Mouse (Mus musculus): Measurements from ENCODE around the gene Skor1. TPM values are rescaled to one million over a fixed set of nuclear protein-coding genes. Genes with fewer than 3 reads are reported as not detected.

Skor1 gene
- polyA plus RNA-seq, 1 experiment: 0.04 TPM

DNA sequence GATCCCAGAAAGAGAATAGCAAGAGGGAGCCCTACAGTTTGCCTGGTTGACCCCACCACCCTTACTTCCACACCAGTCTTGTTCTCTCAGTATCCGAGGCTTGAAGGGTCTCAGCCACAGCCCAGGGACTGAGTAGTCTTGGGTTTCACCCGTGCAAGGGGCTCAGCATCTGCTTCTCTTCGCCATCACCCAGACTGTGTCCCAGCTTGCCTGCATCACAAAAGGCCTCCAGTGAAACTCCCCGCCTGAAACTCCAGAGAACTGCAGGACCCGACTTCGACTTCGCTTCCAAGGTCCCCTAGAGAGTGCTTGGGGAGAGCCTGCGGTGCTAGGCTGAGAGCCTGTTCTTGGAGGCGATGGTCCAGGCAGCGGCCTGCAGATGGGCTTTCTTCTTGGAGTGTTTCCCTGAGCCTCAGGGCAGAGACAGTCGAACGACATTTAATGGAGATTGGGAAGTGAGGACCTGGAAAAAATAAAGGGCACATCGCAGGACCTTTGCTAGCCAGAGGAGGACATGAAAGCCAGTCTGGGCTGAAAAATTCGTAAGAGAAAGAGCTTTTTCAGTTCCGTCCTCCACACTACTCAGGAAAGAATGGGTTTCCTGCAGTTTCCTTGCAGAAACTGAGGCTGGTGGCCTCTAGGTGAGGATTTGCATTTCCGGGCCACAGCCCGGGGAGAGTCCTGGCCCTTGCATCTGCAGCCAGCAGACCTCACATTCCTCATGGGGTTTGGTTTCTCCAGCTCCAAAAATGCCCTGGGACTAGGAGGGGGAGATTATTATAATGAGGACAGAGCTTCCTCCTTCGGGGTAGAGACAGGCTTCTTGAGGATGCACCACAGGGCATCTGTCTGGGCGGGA is 11.8 kb downstream of the Skor1 start:
- Histone ChIP-seq H3K27me3 (ENCODE audit: control insufficient read depth, insufficient read depth, low read length) (peaks cover 37% of the 10 kb centered on the region), H3K4me1 (replicated peaks; ENCODE audit: control insufficient read depth, insufficient read depth, low read length) (peaks cover 18% of the 10 kb centered on the region)
- no peak for TF ChIP-seq CTCF (IDR thresholded peaks at IDR 0.05; ENCODE audit: borderline replicate concordance, control insufficient read depth, extremely low read depth, insufficient read depth, low read length, poor library complexity)
- no peak for TF ChIP-seq POLR2A (IDR thresholded peaks at IDR 0.05; ENCODE audit: control insufficient read depth, extremely low read depth, insufficient read depth, low read length, poor library complexity)

DNA sequence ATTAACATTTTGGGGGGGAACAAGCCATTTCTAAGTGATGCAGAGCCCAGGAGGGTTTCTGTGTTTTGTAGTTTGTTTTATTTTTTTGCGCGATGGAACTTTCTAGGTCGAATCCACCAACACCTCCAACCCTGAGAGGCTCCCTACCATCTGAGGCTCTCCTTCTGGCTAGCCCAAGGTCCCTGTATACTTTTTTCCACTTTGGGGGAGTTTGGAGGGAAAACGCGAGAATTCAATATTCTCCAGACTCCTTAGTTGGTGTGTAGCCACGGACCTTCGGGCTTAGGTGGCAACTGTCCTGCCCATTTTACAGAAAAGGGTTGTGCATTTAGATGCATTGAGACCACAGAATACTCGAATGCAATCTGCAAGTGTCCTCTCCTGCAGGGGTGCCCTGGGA is 12.5 kb downstream of the Skor1 start:
- TF ChIP-seq CTCF (IDR thresholded peaks at IDR 0.05; ENCODE audit: borderline replicate concordance, control insufficient read depth, extremely low read depth, insufficient read depth, low read length, poor library complexity) (no peak), POLR2A (IDR thresholded peaks at IDR 0.05; ENCODE audit: control insufficient read depth, extremely low read depth, insufficient read depth, low read length, poor library complexity) (no peak)
- Histone ChIP-seq H3K27ac (ENCODE audit: control insufficient read depth, insufficient read depth, low read length) (no peak overlapping the region), H3K36me3 (ENCODE audit: control insufficient read depth, insufficient read depth, low read length) (no peaks in the 10 kb centered on the region), H3K27me3 (ENCODE audit: control insufficient read depth, insufficient read depth, low read length) (peaks cover 32% of the 10 kb centered on the region), H3K4me3 (ENCODE audit: control insufficient read depth, insufficient read depth, low read length) (no peak overlapping the region), H3K4me1 (replicated peaks; ENCODE audit: control insufficient read depth, insufficient read depth, low read length) (peaks cover 20% of the 10 kb centered on the region)
- no peak for DNase-seq
- WGBS: 9% methylated on average over 8 of the region's 8 CpGs

More for the DNA sequence above, 11.8 kb downstream of the Skor1 start:
- no peak overlapping the region for H3K27ac ChIP-seq (ENCODE audit: control insufficient read depth, insufficient read depth, low read length)
- DNase-seq: no peak
- no peak overlapping the region for H3K4me3 ChIP-seq (ENCODE audit: control insufficient read depth, insufficient read depth, low read length)
- no peaks in the 10 kb centered on the region for H3K36me3 ChIP-seq (ENCODE audit: control insufficient read depth, insufficient read depth, low read length)
- 11% methylated on average over 19 of the region's 19 CpGs for WGBS

DNA sequence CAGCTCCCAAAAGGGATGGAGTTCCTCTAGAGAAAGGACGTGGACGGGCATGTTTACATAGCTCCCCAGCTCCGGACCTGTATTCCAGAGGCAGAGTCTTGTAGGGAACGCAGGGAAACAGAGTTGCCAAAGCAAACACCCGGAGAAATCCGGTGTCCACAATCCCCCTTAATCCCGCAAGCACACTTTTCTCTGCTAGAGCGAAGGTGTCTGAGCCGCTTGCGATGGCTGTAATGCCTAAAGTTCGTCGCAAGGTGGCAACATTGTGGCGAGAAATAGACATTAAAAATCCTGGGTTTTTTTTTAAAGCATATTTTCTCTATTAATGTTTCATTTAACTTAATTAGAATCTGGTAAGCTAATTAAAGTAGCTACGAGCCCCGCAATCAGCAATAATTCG is 13.0 kb downstream of the Skor1 start:
- Histone ChIP-seq H3K27ac (ENCODE audit: control insufficient read depth, insufficient read depth, low read length) (no peak overlapping the region), H3K4me3 (ENCODE audit: control insufficient read depth, insufficient read depth, low read length) (peak overlapping the region; percentile 22), H3K36me3 (ENCODE audit: control insufficient read depth, insufficient read depth, low read length) (no peaks in the 10 kb centered on the region), H3K4me1 (replicated peaks; ENCODE audit: control insufficient read depth, insufficient read depth, low read length) (peaks cover 20% of the 10 kb centered on the region), H3K27me3 (ENCODE audit: control insufficient read depth, insufficient read depth, low read length) (peaks cover 28% of the 10 kb centered on the region)
- DNase-seq: peak; percentile 56
- under 1% methylated on average over 16 of the region's 16 CpGs for WGBS
- TF ChIP-seq CTCF (IDR thresholded peaks at IDR 0.05; ENCODE audit: borderline replicate concordance, control insufficient read depth, extremely low read depth, insufficient read depth, low read length, poor library complexity): peak; percentile 63; the same call in 1 of the 2 replicates
- TF ChIP-seq POLR2A (IDR thresholded peaks at IDR 0.05; ENCODE audit: control insufficient read depth, extremely low read depth, insufficient read depth, low read length, poor library complexity): no peak

DNA sequence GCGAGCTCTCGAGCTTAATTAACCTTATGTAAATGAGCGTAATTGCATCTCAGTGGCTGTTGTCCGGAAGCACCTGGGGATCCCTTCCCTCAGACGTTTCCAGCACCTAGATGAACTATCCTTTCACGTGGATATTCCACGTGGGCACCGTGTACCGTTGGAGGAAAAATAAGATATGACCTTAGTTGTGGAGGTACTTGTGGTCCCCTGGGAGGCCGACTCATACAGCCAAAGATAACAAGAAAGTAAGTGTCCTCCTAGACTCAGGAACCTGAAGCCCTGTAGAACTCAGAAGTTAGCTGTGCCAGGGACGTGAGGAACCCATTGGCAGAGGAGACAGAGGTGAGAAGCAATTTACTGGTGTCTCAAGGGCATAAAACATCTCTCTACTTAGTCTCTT is 13.4 kb downstream of the Skor1 start:
- Histone ChIP-seq H3K4me1 (replicated peaks; ENCODE audit: control insufficient read depth, insufficient read depth, low read length) (peaks cover 20% of the 10 kb centered on the region), H3K27me3 (ENCODE audit: control insufficient read depth, insufficient read depth, low read length) (peaks cover 26% of the 10 kb centered on the region)
- no peak for DNase-seq

DNA sequence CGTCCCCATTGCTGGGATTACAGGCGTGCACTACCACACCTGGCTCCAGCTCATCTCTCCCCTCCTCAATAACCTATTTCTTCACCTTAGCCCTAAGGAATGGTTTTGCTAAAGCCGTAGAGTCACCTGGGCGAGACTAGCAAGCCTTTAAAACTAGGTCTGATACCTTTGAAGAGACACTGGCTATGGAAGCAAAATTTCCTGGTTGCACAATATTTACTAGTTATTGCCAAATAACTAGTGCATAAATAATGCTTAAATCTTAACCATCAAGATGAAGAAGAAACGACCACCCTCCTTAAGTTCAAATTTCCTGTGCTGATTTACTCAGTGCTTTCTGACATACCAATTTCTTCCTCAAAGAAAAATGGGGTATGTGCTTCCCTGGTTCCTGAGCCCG is 15.1 kb downstream of the Skor1 start:
- Histone ChIP-seq H3K27ac (ENCODE audit: control insufficient read depth, insufficient read depth, low read length) (no peak overlapping the region), H3K4me3 (ENCODE audit: control insufficient read depth, insufficient read depth, low read length) (peak overlapping the region; percentile 13; the same call in 1 of the 2 replicates), H3K27me3 (ENCODE audit: control insufficient read depth, insufficient read depth, low read length) (peaks cover 11% of the 10 kb centered on the region; the same call in 1 of the 2 replicates), H3K36me3 (ENCODE audit: control insufficient read depth, insufficient read depth, low read length) (no peaks in the 10 kb centered on the region), H3K4me1 (replicated peaks; ENCODE audit: control insufficient read depth, insufficient read depth, low read length) (peaks cover 24% of the 10 kb centered on the region)
- 13% methylated on average over 6 of the region's 6 CpGs for WGBS
- DNase-seq: no peak
- TF ChIP-seq CTCF (IDR thresholded peaks at IDR 0.05; ENCODE audit: borderline replicate concordance, control insufficient read depth, extremely low read depth, insufficient read depth, low read length, poor library complexity) (no peak), POLR2A (IDR thresholded peaks at IDR 0.05; ENCODE audit: control insufficient read depth, extremely low read depth, insufficient read depth, low read length, poor library complexity) (no peak)

More for the DNA sequence above, 13.4 kb downstream of the Skor1 start:
- Histone ChIP-seq H3K36me3 (ENCODE audit: control insufficient read depth, insufficient read depth, low read length) (no peaks in the 10 kb centered on the region), H3K4me3 (ENCODE audit: control insufficient read depth, insufficient read depth, low read length) (peak overlapping the region; percentile 22), H3K27ac (ENCODE audit: control insufficient read depth, insufficient read depth, low read length) (no peak overlapping the region)
- WGBS: 4% methylated on average over 11 of the region's 11 CpGs
- TF ChIP-seq POLR2A (IDR thresholded peaks at IDR 0.05; ENCODE audit: control insufficient read depth, extremely low read depth, insufficient read depth, low read length, poor library complexity) (no peak), CTCF (IDR thresholded peaks at IDR 0.05; ENCODE audit: borderline replicate concordance, control insufficient read depth, extremely low read depth, insufficient read depth, low read length, poor library complexity) (no peak)

DNA sequence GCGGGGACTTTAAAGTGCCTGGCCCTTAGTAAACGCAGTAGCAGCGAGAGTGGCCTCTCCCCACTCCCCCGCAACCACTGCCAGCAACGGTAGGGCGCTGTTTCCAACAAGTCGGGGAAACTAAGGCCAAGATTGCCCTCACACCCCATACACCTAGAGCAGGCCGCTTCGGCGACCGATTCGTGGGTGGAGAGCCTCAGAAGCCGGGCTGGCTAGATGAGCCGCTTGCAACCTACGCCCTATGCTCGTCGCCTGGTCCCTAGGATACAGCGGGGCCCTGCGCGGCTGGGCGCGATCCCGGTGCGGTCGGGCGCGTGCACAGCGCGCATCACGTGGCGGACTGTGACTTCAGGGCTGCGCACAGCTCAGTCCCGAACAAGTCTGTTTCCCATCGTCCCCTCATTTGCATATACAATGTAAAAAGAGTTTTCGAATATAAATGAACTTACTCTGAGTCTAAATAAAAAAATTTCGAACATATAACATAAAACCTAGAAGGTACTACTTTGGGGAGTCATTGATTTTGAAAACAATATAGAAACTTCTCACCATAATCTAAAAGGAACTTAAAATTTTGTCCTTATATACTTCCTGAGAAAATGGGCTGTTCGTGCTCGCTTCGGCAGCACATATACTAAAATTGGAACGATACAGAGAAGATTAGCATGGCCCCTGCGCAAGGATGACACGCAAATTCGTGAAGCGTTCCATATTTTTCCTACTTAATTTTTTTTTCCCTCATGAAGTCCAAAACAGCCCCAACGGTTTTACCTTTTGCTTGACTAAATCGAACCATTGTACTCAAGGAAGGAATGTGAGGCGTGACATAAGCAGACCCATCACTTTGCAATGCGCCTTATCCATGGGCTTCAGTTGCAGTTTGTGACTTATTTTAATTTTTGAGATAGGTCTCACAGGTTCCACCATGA is 15.8 kb downstream of the Skor1 start:
- H3K4me3 ChIP-seq (ENCODE audit: control insufficient read depth, insufficient read depth, low read length): peak overlapping the region; percentile 90
- peak; percentile 95 for DNase-seq
- no peaks in the 10 kb centered on the region for H3K36me3 ChIP-seq (ENCODE audit: control insufficient read depth, insufficient read depth, low read length)
- H3K27me3 ChIP-seq (ENCODE audit: control insufficient read depth, insufficient read depth, low read length): peaks cover 8% of the 10 kb centered on the region; the same call in 1 of the 2 replicates
- under 1% methylated on average over 48 of the region's 48 CpGs for WGBS
- H3K4me1 ChIP-seq (replicated peaks; ENCODE audit: control insufficient read depth, insufficient read depth, low read length): peaks cover 26% of the 10 kb centered on the region
- H3K27ac ChIP-seq (ENCODE audit: control insufficient read depth, insufficient read depth, low read length): peak overlapping the region; percentile 66
- TF ChIP-seq POLR2A (IDR thresholded peaks at IDR 0.05; ENCODE audit: control insufficient read depth, extremely low read depth, insufficient read depth, low read length, poor library complexity): peak; percentile 54; the same call in 1 of the 2 replicates
- peak; percentile 60; the same call in 1 of the 2 replicates for TF ChIP-seq CTCF (IDR thresholded peaks at IDR 0.05; ENCODE audit: borderline replicate concordance, control insufficient read depth, extremely low read depth, insufficient read depth, low read length, poor library complexity)
